Mouse (Mus musculus) 416B (cell line): ENCODE measurements around the gene Gm45711.
A peak's percentile ranks its signal among the peaks of the same experiment; 100 is the strongest.

Source experiments
- DNase-seq: peaks from one replicate; pipeline ENCODE4 v3.0.0; 2011; ENCODE audit warnings: low read depth

The Gm45711 gene

DNA sequence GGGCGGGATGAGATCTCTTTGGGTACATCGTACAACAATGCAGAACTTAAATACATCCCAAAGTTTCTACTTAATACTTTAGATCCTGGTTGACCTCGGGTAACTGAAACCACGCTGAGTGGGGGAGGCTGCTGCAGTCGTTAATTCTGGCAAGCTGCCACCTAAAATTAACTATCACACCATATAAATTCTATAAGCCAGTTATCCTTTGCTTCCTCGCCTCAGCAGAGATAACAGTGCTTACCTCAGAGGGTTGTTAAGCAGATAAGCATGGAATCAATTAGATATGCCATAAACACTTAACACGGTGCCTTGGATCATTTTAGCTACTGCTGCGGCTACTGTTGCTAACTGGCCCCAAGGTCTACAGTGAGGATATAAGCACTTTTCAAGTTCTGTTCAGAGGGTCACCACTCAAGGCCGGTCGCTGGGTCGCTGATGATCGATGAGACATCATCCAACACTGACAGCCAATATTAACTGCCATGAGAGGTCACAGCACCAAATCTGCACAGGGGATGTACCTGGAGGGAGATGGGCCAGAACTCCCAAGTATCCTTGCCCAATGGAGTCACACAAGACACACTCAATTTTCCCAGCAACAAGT is 67.7 kb downstream of the Gm45711 start:
- no peak for DNase-seq

DNA sequence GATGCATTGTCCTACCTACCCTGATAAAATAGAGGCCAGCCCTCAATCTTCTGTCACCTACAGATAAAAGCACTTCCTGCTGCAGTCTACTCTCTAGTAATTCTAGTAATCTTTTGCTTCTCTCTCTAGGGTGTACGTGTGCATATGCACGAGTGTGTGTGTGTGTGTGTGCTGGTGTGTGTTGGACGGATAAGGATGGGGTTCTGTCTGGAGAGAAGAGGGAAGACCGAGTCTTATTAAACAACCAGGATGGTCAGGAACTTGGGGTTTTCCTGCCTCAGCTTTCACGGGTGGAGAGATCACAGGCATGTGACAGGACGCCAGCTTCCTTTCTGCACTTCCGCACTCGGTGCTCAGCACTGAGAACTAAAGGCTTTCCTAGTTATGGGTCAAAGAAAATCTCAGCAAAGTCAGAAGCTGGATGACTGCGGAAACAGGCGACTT is 70.4 kb downstream of the Gm45711 start:
- peak; percentile 53 for DNase-seq

DNA sequence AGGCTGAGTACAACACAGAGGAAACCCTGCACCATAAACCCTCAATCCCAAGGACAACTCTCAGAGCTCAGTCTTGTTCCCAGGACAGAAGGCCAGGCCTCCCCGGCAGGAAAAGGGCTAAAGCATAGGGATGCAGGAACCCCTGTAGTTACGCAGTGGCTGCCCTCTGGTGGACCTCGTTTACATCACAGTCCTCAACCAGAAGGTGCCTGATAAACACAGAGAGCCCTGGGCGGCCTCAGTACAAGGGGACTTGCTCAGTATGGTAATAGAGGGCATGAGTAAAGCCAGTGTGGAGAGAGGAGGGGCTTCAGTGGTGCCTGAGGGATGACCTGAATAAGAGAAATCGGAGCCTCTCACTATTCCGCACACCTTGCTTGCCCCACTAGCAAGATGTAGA is 75.3 kb downstream of the Gm45711 start:
- no peak for DNase-seq

DNA sequence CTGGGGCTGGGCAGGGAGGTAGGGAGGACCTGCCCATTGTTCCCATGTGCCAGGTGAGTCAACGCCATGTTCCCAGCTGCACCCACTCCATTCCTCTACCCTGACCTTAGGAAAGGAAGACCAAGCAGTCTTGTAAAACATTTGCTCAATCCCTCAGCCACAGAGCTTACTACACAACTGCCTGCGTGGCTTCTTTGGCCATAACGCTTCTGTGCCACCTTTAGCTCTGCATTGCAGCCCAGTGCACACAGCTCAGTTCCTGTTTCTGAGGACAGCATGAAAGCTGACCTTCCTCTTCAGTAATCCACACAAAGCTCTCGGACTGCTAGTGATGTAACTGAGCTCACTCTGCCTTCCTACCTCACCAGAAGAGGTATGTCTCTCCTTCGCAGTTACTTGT is 77.0 kb downstream of the Gm45711 start:
- DNase-seq = peak; percentile 69

DNA sequence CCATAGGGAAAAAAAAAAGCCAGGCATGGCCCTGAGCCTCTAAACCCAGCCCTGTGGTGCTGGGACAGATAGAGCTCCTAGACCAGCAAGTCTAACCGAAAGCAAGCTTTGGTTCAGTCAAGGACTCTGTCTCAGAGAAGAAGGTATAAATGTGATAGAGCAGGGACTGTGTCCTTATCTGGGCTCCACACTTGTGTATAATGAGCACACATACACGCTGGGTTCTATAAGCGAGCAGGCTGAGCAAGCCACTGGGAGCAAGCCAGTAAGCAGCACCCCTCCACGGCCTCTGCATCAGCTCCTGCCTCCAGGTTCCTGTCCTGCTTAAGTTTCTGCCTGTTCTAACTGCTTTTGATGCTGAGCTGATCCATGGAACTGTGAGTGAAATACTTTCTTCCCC is 77.8 kb downstream of the Gm45711 start:
- DNase-seq = no peak
